Mouse (Mus musculus) bone marrow, adult 2 months (tissue): ENCODE results near the gene Cmtm6.

Experiments used
- CTCF ChIP-seq: fragments of 200-500 bp; IDR thresholded peaks from 2 replicates; pipeline ENCODE4 v1.5.1; 2011; ENCODE audit warnings: low read length, control low read depth; ENCODE audit not compliant: control insufficient read depth, insufficient read depth
- POLR2A ChIP-seq: fragments of 200-500 bp; IDR thresholded peaks from 2 replicates; pipeline ENCODE4 v1.6.1; 2011; ENCODE audit warnings: low read depth, mild to moderate bottlenecking, control low read depth, low read length, borderline replicate concordance; ENCODE audit not compliant: control insufficient read depth

GRCm38 (mm10) chr9:114788697-114789096, 57.8 kb downstream of the Cmtm6 start:
- TF ChIP-seq CTCF (no peak), POLR2A (no peak)
